11 mouse cellular contexts compared by ENCODE assay signal in the genomic region with DNA sequence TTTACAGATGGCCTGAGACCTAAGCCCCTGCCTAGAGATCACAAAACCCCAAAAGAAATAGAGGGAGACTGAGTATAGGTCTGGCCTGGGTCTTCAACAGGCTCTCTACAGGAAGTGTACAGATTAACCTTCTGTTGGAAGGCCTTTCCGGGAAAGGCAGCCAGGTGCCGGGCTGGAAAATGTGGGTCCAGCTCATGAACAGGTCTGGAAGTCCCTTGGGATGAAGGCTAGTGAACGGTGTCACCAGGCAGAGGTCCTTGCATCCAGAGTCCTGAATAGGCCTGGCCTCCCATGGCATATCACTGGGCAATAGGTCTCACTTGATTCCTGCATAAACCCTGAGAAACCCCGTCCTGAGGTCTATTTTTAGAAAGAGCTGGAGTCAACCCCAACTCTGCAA.
"Had no signal": no experiment of that assay in that cellular context is flagged by ENCODE, and none has a peak within 500 bp of the region (broad histone marks: within the 10 kb centered on the region; RNA-seq: fewer than 3 reads in every experiment).

No protein-coding gene starts in this region.

- H3K4me1 ChIP-seq: neural tube, embryonic 12.5 days had no signal

- H3K9me3 ChIP-seq: midbrain, embryonic 12.5 days; midbrain, embryonic 15.5 days; neural tube, embryonic 12.5 days; stomach, embryonic 15.5 days had no signal

- ATAC-seq: midbrain, embryonic 15.5 days had no signal

- H3K36me3 ChIP-seq: midbrain, embryonic 12.5 days; midbrain, embryonic 15.5 days; neural tube, embryonic 12.5 days; stomach, embryonic 15.5 days had no signal

- H3K27me3 ChIP-seq: midbrain, embryonic 15.5 days; neural tube, embryonic 12.5 days; stomach, embryonic 15.5 days had no signal

- DNase-seq: lung, embryonic 14.5 days; lung, postnatal 10 days; right cerebral cortex, postnatal 14 days; thymus, adult 2 months; thymus, postnatal 25 days; thymus, postnatal 4 days had no signal

- H3K27ac ChIP-seq: midbrain, embryonic 12.5 days; midbrain, embryonic 15.5 days; neural tube, embryonic 12.5 days; stomach, embryonic 15.5 days; stomach, postnatal 0 days had no signal

- H3K4me3 ChIP-seq: midbrain, embryonic 12.5 days; midbrain, embryonic 15.5 days; neural tube, embryonic 12.5 days; stomach, embryonic 15.5 days had no signal

- H3K4me2 ChIP-seq: lung, embryonic 14.5 days; midbrain, embryonic 12.5 days; midbrain, embryonic 15.5 days; neural tube, embryonic 12.5 days; stomach, embryonic 15.5 days had no signal

- H3K9ac ChIP-seq: lung, embryonic 14.5 days; midbrain, embryonic 12.5 days; midbrain, embryonic 15.5 days; neural tube, embryonic 12.5 days; stomach, embryonic 15.5 days had no signal
